In the genomic region with DNA sequence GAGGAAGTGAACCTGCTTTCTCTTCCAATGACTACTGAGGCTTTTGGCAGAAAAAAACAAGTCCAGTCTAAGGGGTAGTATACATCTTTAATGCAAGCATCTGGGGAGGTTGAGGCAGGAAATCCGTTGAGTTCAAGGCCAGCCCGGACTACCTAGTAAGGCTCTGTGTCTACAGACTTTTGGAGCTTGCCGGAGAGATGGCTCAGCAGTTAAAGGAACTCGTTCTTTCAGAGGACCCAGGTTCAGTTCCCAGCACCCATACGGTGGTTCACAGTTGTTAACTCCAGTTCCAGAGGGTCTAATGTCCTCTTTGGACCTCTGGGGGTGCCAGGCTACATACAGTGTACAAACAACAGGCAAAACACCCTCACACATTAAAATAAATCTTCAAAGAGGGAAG, we compare ENCODE assay signal across 8 mouse cellular contexts. TPM values are rescaled to one million over a fixed set of nuclear protein-coding genes. Genes with fewer than 3 reads are reported as not detected.
DNase-seq lines count a peak whose midpoint lies in the region; ATAC-seq and TF ChIP-seq lines count a peak whose summit lies in the region.

No protein-coding gene starts in this region.

- no peak for TF ChIP-seq POLR2A in testis, adult 2 months (IDR thresholded peaks at IDR 0.05; ENCODE audit: control insufficient read depth, low read depth, low read length)

- no peaks in the 10 kb centered on the region for H3K9me3 ChIP-seq in limb, embryonic 15.5 days
- no peaks in the 10 kb centered on the region for H3K9me3 ChIP-seq in stomach, embryonic 16.5 days (replicated peaks; ENCODE audit: control insufficient read depth, low read length)

- H3K27ac ChIP-seq in testis, adult 2 months (ENCODE audit: control insufficient read depth, insufficient read depth, low read depth, low read length), result peak overlapping the region; percentile 93
- H3K27ac ChIP-seq in limb, embryonic 15.5 days, result no peak overlapping the region; the same call in 1 of the 2 replicates
- H3K27ac ChIP-seq in stomach, embryonic 16.5 days (ENCODE audit: low read length), result peak overlapping the region; percentile 82; the same call in 1 of the 2 replicates

- H3K9ac ChIP-seq in limb, embryonic 15.5 days, result 0 out of 2 replicates have a peak overlapping the region, but pooled peaks have one; percentile 71
- peak overlapping the region; percentile 93 for H3K9ac ChIP-seq in stomach, embryonic 16.5 days (ENCODE audit: low read length)

- H3K4me3 ChIP-seq in testis, adult 2 months (ENCODE audit: control insufficient read depth, low read depth, low read length), result peak overlapping the region; percentile 92
- peak overlapping the region; percentile 67 for H3K4me3 ChIP-seq in limb, embryonic 15.5 days
- peak overlapping the region; percentile 82 for H3K4me3 ChIP-seq in stomach, embryonic 16.5 days (replicated peaks; ENCODE audit: low read length)

- no peaks in the 10 kb centered on the region for H3K27me3 ChIP-seq in testis, adult 2 months (ENCODE audit: control insufficient read depth, insufficient read depth, low read length)
- H3K27me3 ChIP-seq in limb, embryonic 15.5 days, result no peaks in the 10 kb centered on the region
- no peaks in the 10 kb centered on the region for H3K27me3 ChIP-seq in stomach, embryonic 16.5 days (ENCODE audit: control insufficient read depth, insufficient read depth, low read length)

- no peak for ATAC-seq in limb, embryonic 15.5 days (ENCODE audit: insufficient number of reproducible peaks, low FRiP score, low TSS enrichment, low read depth)
- ATAC-seq in stomach, embryonic 16.5 days (ENCODE audit: insufficient read depth, low FRiP score), result no peak
- ATAC-seq in monocyte, adult 5-6 weeks (replicated peaks; ENCODE audit: insufficient number of reproducible peaks, low FRiP score, low TSS enrichment, poor library complexity, severe bottlenecking), result no peak

- H3K36me3 ChIP-seq in testis, adult 2 months (ENCODE audit: control insufficient read depth, insufficient read depth, low read length), result no peaks in the 10 kb centered on the region; the same call in 1 of the 2 replicates
- H3K36me3 ChIP-seq in limb, embryonic 15.5 days, result peaks cover 20% of the 10 kb centered on the region
- H3K36me3 ChIP-seq in stomach, embryonic 16.5 days (ENCODE audit: control insufficient read depth, insufficient read depth, low read length), result 0 out of 2 replicates have a peak, but pooled peaks cover 4% of the 10 kb centered on the region

- peak; percentile 61 for DNase-seq in cerebellum, adult 9-11 months
- DNase-seq in cerebellum, adult 9-10 months, result no peak
- DNase-seq in testis, postnatal 14 days (ENCODE audit: low spot score), result no peak
- no peak for DNase-seq in adrenal gland, postnatal 4 days (ENCODE audit: low spot score in 2 of 2)

- WGBS in limb, embryonic 15.5 days, result 94% methylated on average over 5 of the region's 5 CpGs
- 92% methylated on average over 5 of the region's 5 CpGs for WGBS in stomach, embryonic 16.5 days

- TF ChIP-seq CTCF in testis, adult 2 months (IDR thresholded peaks at IDR 0.05; ENCODE audit: control insufficient read depth, insufficient read depth, insufficient replicate concordance, low read depth, low read length), result no peak

- H3K4me2 ChIP-seq in limb, embryonic 15.5 days, result peak overlapping the region; percentile 73
- H3K4me2 ChIP-seq in stomach, embryonic 16.5 days (ENCODE audit: low read depth, low read length), result peak overlapping the region; percentile 92

- H3K4me1 ChIP-seq in testis, adult 2 months (ENCODE audit: control insufficient read depth, insufficient read depth, low read length), result peaks cover 20% of the 10 kb centered on the region
- peaks cover 34% of the 10 kb centered on the region for H3K4me1 ChIP-seq in limb, embryonic 15.5 days
- peaks cover 16% of the 10 kb centered on the region for H3K4me1 ChIP-seq in stomach, embryonic 16.5 days (ENCODE audit: control insufficient read depth, insufficient read depth, low read length)

RNA-seq across cellular contexts. Expression of a gene that starts 0.9 kb away (rescaled TPM):
- polyA plus RNA-seq in testis, adult 2 months (2012; rRNA removed), result 45.7 and 46.2 TPM in 2 replicates
- 28.2 and 29.6 TPM in 2 replicates for polyA plus RNA-seq in limb, embryonic 15.5 days (2015; fragmentation: Nextera tagmentation; extraction: Ambion mirVana)
- 27.4 and 34.7 TPM in 2 replicates for polyA plus RNA-seq in stomach, embryonic 16.5 days (2015; fragmentation: Nextera tagmentation; extraction: Ambion mirVana)
- 10 to 100 TPM; 26.6 to 31.2 TPM for total RNA-seq in adrenal gland, postnatal 4 days (2021)
- total RNA-seq in monocyte, adult 5-6 weeks (2017), result 13.5 to 20.9 TPM (median 15.1 TPM) in 3 replicates

RNA-seq across cellular contexts. Expression of a gene that starts 4.0 kb away (rescaled TPM):
- 15.5 and 19.4 TPM in 2 replicates for polyA plus RNA-seq in testis, adult 2 months (2012; rRNA removed)
- polyA plus RNA-seq in limb, embryonic 15.5 days (2015; fragmentation: Nextera tagmentation; extraction: Ambion mirVana), result 2.4 TPM in 2 replicates
- polyA plus RNA-seq in stomach, embryonic 16.5 days (2015; fragmentation: Nextera tagmentation; extraction: Ambion mirVana), result 1.3 and 3.0 TPM in 2 replicates
- total RNA-seq in adrenal gland, postnatal 4 days (2021), result 1 to 10 TPM; 2.9 to 3.3 TPM
- 0.78 TPM in 1 of 3 replicates, not detected in the others for total RNA-seq in monocyte, adult 5-6 weeks (2017)

RNA-seq across cellular contexts. Expression of a gene that starts 5.7 kb away (rescaled TPM):
- 13.8 and 14.1 TPM in 2 replicates for polyA plus RNA-seq in testis, adult 2 months (2012; rRNA removed)
- polyA plus RNA-seq in limb, embryonic 15.5 days (2015; fragmentation: Nextera tagmentation; extraction: Ambion mirVana), result 50.8 and 50.9 TPM in 2 replicates
- polyA plus RNA-seq in stomach, embryonic 16.5 days (2015; fragmentation: Nextera tagmentation; extraction: Ambion mirVana), result 49.6 and 58.4 TPM in 2 replicates
- 10 to 100 TPM; 61.5 to 62.6 TPM for total RNA-seq in adrenal gland, postnatal 4 days (2021)
- 30.9 to 112 TPM (median 62.0 TPM) in 3 replicates for total RNA-seq in monocyte, adult 5-6 weeks (2017)

RNA-seq across cellular contexts. Expression of a gene that starts 17.6 kb away (rescaled TPM):
- polyA plus RNA-seq in testis, adult 2 months (2012; rRNA removed), result 50.1 and 56.2 TPM in 2 replicates
- 192 and 199 TPM in 2 replicates for polyA plus RNA-seq in limb, embryonic 15.5 days (2015; fragmentation: Nextera tagmentation; extraction: Ambion mirVana)
- polyA plus RNA-seq in stomach, embryonic 16.5 days (2015; fragmentation: Nextera tagmentation; extraction: Ambion mirVana), result 181 and 190 TPM in 2 replicates
- 100 to 1,000 TPM; 111 to 114 TPM for total RNA-seq in adrenal gland, postnatal 4 days (2021)
- 189 to 234 TPM (median 226 TPM) in 3 replicates for total RNA-seq in monocyte, adult 5-6 weeks (2017)

RNA-seq across cellular contexts. Expression of a gene that starts 17.6 kb away (rescaled TPM):
- 204 and 221 TPM in 2 replicates for polyA plus RNA-seq in testis, adult 2 months (2012; rRNA removed)
- 275 and 278 TPM in 2 replicates for polyA plus RNA-seq in limb, embryonic 15.5 days (2015; fragmentation: Nextera tagmentation; extraction: Ambion mirVana)
- polyA plus RNA-seq in stomach, embryonic 16.5 days (2015; fragmentation: Nextera tagmentation; extraction: Ambion mirVana), result 239 and 253 TPM in 2 replicates
- 100 to 1,000 TPM; 187 to 188 TPM for total RNA-seq in adrenal gland, postnatal 4 days (2021)
- total RNA-seq in monocyte, adult 5-6 weeks (2017), result 109 to 129 TPM (median 125 TPM) in 3 replicates
